Mouse (Mus musculus) embryo, embryonic 10.5 days (tissue): ENCODE measurements around the gene Cdk2.

Experiments
- DNase-seq: peaks from one replicate; pipeline ENCODE4 v3.0.0-alpha.2; 2015; ENCODE audit warnings: low spot score

The Cdk2 gene

GRCm38 (mm10) chr10:128702328-128703007, 2.4 kb downstream of the Cdk2 start:
- DNase-seq, result no peak

- no peak for DNase-seq
Measured at GRCm38 (mm10) chr10:128700712-128701111, 4.1 kb downstream of the Cdk2 start.

- no peak for DNase-seq
Measured at GRCm38 (mm10) chr10:128699611-128700010, 5.2 kb downstream of the Cdk2 start.

GRCm38 (mm10) chr10:128699006-128699405, 5.8 kb downstream of the Cdk2 start:
- DNase-seq, result no peak

GRCm38 (mm10) chr10:128697072-128697725, 7.6 kb downstream of the Cdk2 start:
- peak; percentile 6 for DNase-seq

GRCm38 (mm10) chr10:128695992-128696807, 8.6 kb downstream of the Cdk2 start, which contains the start of gene Rab5b:
Gene Rab5b, minus strand, starts transcription at chr10:128696264.
- peak; percentile 99 for DNase-seq

- DNase-seq, result no peak
Measured at GRCm38 (mm10) chr10:128695411-128695991, 9.3 kb downstream of the Cdk2 start.

GRCm38 (mm10) chr10:128674469-128675008, 30.3 kb downstream of the Cdk2 start:
- DNase-seq, result peak; percentile 73

- DNase-seq, result peak; percentile 91
Measured at GRCm38 (mm10) chr10:128673763-128674468, 30.9 kb downstream of the Cdk2 start, which contains the start of gene Suox. Gene Suox, minus strand, starts transcription at chr10:128674073.

- DNase-seq, result no peak
Measured at GRCm38 (mm10) chr10:128671148-128671547, 33.7 kb downstream of the Cdk2 start.

- DNase-seq, result peak; percentile 72
Measured at GRCm38 (mm10) chr10:128668790-128669672, 35.8 kb downstream of the Cdk2 start.

- no peak for DNase-seq
Measured at GRCm38 (mm10) chr10:128665806-128666205, 39.0 kb downstream of the Cdk2 start.

- DNase-seq, result no peak
Measured at GRCm38 (mm10) chr10:128665307-128665706, 39.5 kb downstream of the Cdk2 start.

- DNase-seq, result no peak
Measured at GRCm38 (mm10) chr10:128664808-128665207, 40.0 kb downstream of the Cdk2 start.

GRCm38 (mm10) chr10:128663441-128664220, 41.2 kb downstream of the Cdk2 start:
- no peak for DNase-seq

GRCm38 (mm10) chr10:128662465-128662864, 42.4 kb downstream of the Cdk2 start:
- DNase-seq, result no peak

GRCm38 (mm10) chr10:128659490-128659889, 45.3 kb downstream of the Cdk2 start:
- no peak for DNase-seq

- DNase-seq, result no peak
Measured at GRCm38 (mm10) chr10:128657844-128658243, 47.0 kb downstream of the Cdk2 start.

GRCm38 (mm10) chr10:128656731-128657130, 48.1 kb downstream of the Cdk2 start:
- DNase-seq, result no peak
